Mouse (Mus musculus) lung, postnatal 14 days (tissue): ENCODE measurements around the gene Igf2r.
"Not testable (repeated sequence)": the region's sequence is repeated elsewhere in the genome, so short reads cannot be mapped to it uniquely, and the experiment has no call there.

ENCODE experiments used
- DNase-seq: peaks from one replicate; pipeline ENCODE4 v3.0.0; 2021

Igf2r gene

GRCm38 (mm10) chr17:12714080-12714561, 55.3 kb downstream of the Igf2r start:
- peak; percentile 31 for DNase-seq

- no peak for DNase-seq
These were observed 56.5 kb downstream of the Igf2r start for GRCm38 (mm10) chr17:12712993-12713392.

- DNase-seq = no peak
These were observed 57.3 kb downstream of the Igf2r start for GRCm38 (mm10) chr17:12712191-12712590.

- no peak for DNase-seq
These were observed 58.5 kb downstream of the Igf2r start for GRCm38 (mm10) chr17:12710976-12711375.

GRCm38 (mm10) chr17:12710050-12710780, 59.2 kb downstream of the Igf2r start:
- no peak for DNase-seq

GRCm38 (mm10) chr17:12708398-12708797, 61.1 kb downstream of the Igf2r start:
- DNase-seq = no peak

- no peak for DNase-seq
These were observed 62.8 kb downstream of the Igf2r start for GRCm38 (mm10) chr17:12706590-12707049.

- DNase-seq = no peak
These were observed 66.6 kb downstream of the Igf2r start for GRCm38 (mm10) chr17:12702901-12703300.

- DNase-seq = no peak
These were observed 69.1 kb downstream of the Igf2r start for GRCm38 (mm10) chr17:12700373-12700772.

- DNase-seq = no peak
These were observed 77.6 kb downstream of the Igf2r start for GRCm38 (mm10) chr17:12691899-12692298.

GRCm38 (mm10) chr17:12689537-12689936, 79.9 kb downstream of the Igf2r start:
- peak; percentile 55 for DNase-seq

- DNase-seq = peak; percentile 65
These were observed 80.9 kb downstream of the Igf2r start for GRCm38 (mm10) chr17:12688427-12689110.

GRCm38 (mm10) chr17:12684928-12685624, 84.4 kb downstream of the Igf2r start:
- no peak for DNase-seq

- DNase-seq = no peak
These were observed 85.1 kb downstream of the Igf2r start for GRCm38 (mm10) chr17:12684412-12684811.

GRCm38 (mm10) chr17:12683582-12683981, 85.9 kb downstream of the Igf2r start:
- DNase-seq = no peak

GRCm38 (mm10) chr17:12678261-12678660, 91.2 kb downstream of the Igf2r start:
- DNase-seq = no peak

GRCm38 (mm10) chr17:12677139-12677538, 92.3 kb downstream of the Igf2r start:
- no peak for DNase-seq

- DNase-seq = peak; percentile 48
These were observed 93.8 kb downstream of the Igf2r start, which contains the start of gene Slc22a1 for GRCm38 (mm10) chr17:12675646-12676045. Gene Slc22a1 (minus strand): TSS chr17:12675829.

GRCm38 (mm10) chr17:12674980-12675379, 94.5 kb downstream of the Igf2r start:
- DNase-seq = not testable (repeated sequence)

- DNase-seq = no peak
These were observed 95.6 kb downstream of the Igf2r start for GRCm38 (mm10) chr17:12673871-12674270.

- no peak for DNase-seq
These were observed 97.1 kb downstream of the Igf2r start for GRCm38 (mm10) chr17:12672285-12672790.

GRCm38 (mm10) chr17:12671029-12671605, 98.3 kb downstream of the Igf2r start:
- no peak for DNase-seq

- no peak for DNase-seq
These were observed 100.1 kb downstream of the Igf2r start for GRCm38 (mm10) chr17:12669363-12669679.
